Mouse (Mus musculus): Measurements from ENCODE around the gene Inha. TPM values are rescaled to one million over a fixed set of nuclear protein-coding genes. Genes with fewer than 3 reads are reported as not detected.

Inha gene
- polyA plus RNA-seq, 2 experiments: 10.5 to 64.2 TPM

DNA sequence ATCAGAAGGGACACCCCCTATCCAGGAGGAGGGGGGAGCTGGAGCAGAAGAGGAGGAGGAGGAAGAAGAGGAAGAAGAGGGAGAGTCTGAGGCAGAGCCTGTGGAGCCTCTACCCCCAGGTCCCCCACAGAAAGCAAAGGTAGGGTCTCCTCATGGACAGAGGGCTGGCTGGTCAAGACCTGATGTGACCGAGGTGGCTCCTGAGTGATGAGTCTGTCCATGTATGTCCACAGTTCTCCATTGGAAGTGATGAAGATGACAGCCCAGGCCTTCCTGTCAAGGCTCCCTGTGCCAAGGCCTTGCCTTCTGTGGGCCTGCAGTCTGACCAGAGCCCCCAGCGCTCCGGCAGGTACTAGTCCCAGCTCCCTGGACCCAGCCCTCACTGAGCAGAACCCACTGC is 41.2 kb downstream of the Inha start:
- Histone ChIP-seq H3K27me3 (ENCODE audit: control insufficient read depth, insufficient read depth, low read length) (no peaks in the 10 kb centered on the region), H3K4me1 (ENCODE audit: control insufficient read depth, insufficient read depth, low read length) (peaks cover 12% of the 10 kb centered on the region), H3K4me3 (replicated peaks; ENCODE audit: low read length) (no peak overlapping the region), H3K9me3 (ENCODE audit: control insufficient read depth, low read length) (0 out of 2 replicates have a peak, but pooled peaks cover 1% of the 10 kb centered on the region), H3K27ac (replicated peaks; ENCODE audit: low read depth, low read length) (no peak overlapping the region), H3K9ac (ENCODE audit: low read depth, low read length, severe bottlenecking) (no peak overlapping the region), H3K36me3 (ENCODE audit: control insufficient read depth, insufficient read depth, low read length) (peaks cover 53% of the 10 kb centered on the region), H3K4me2 (replicated peaks; ENCODE audit: low read depth, low read length, severe bottlenecking) (no peak overlapping the region)
- TF ChIP-seq POLR2A (IDR thresholded peaks at IDR 0.05; ENCODE audit: borderline replicate concordance, extremely low read depth, insufficient read depth, insufficient read length): no peak
- ATAC-seq (ENCODE audit: low FRiP score, low read depth): no peak
- 93% methylated on average over 3 of the region's 3 CpGs for whole genome bisulfite sequencing
- no peak for DNase-seq (ENCODE audit: low spot score)

DNA sequence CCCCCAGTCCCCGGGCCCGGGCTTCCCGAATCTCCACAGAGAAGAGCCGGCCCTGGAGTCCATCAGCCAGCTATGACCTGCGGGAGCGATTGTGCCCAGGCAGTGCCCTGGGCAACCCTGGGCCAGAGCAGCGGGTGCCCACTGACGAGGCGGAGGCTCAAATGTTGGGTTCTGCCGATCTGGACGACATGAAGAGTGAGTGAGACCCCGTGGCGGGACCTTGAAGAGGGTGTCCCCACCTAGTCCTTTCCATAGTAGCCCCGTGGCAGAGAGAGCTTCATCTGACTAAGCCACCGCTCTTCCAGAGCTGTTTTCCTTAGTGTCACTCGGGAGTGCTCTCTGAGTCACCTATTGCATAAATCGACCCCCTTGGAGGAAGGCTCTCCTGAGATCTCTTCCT is 42.0 kb downstream of the Inha start:
- Histone ChIP-seq H3K27me3 (ENCODE audit: control insufficient read depth, insufficient read depth, low read length) (no peaks in the 10 kb centered on the region), H3K36me3 (ENCODE audit: control insufficient read depth, insufficient read depth, low read length) (peaks cover 61% of the 10 kb centered on the region), H3K4me1 (ENCODE audit: control insufficient read depth, insufficient read depth, low read length) (peaks cover 12% of the 10 kb centered on the region), H3K9ac (ENCODE audit: low read depth, low read length, severe bottlenecking) (no peak overlapping the region), H3K27ac (replicated peaks; ENCODE audit: low read depth, low read length) (no peak overlapping the region), H3K9me3 (ENCODE audit: control insufficient read depth, low read length) (no peaks in the 10 kb centered on the region), H3K4me2 (replicated peaks; ENCODE audit: low read depth, low read length, severe bottlenecking) (no peak overlapping the region), H3K4me3 (replicated peaks; ENCODE audit: low read length) (no peak overlapping the region)
- 87% methylated on average over 17 of the region's 17 CpGs for WGBS
- no peak for ATAC-seq (ENCODE audit: low FRiP score, low read depth)
- TF ChIP-seq POLR2A (IDR thresholded peaks at IDR 0.05; ENCODE audit: borderline replicate concordance, extremely low read depth, insufficient read depth, insufficient read length): no peak
- no peak for DNase-seq (ENCODE audit: low spot score)

- peaks cover 68% of the 10 kb centered on the region for H3K36me3 ChIP-seq (ENCODE audit: control insufficient read depth, insufficient read depth, low read length)
- TF ChIP-seq POLR2A (IDR thresholded peaks at IDR 0.05; ENCODE audit: borderline replicate concordance, extremely low read depth, insufficient read depth, insufficient read length): no peak
- H3K9me3 ChIP-seq (ENCODE audit: control insufficient read depth, low read length): no peaks in the 10 kb centered on the region
These were observed 42.7 kb downstream of the Inha start for GRCm38 (mm10) chr1:75549289-75550279.

DNA sequence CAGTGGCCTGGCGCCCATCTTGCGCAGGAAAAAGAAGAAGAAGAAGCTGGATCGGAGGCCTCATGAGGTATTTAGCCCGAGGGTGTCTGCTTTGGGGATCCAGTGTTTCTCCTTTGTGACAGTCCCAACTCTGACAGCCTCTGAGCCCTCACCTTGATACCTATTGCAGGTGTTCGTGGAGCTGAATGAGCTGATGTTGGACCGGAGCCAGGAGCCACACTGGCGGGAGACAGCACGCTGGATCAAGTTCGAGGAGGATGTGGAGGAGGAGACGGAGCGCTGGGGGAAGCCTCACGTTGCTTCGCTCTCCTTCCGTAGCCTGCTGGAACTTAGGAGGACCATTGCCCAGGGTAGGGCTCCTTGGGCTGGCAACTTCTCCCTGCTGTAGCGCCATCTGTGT is 43.7 kb downstream of the Inha start:
- Histone ChIP-seq H3K4me2 (replicated peaks; ENCODE audit: low read depth, low read length, severe bottlenecking) (no peak overlapping the region), H3K9me3 (ENCODE audit: control insufficient read depth, low read length) (no peaks in the 10 kb centered on the region), H3K27me3 (ENCODE audit: control insufficient read depth, insufficient read depth, low read length) (no peaks in the 10 kb centered on the region), H3K27ac (replicated peaks; ENCODE audit: low read depth, low read length) (no peak overlapping the region), H3K4me3 (replicated peaks; ENCODE audit: low read length) (no peak overlapping the region), H3K36me3 (ENCODE audit: control insufficient read depth, insufficient read depth, low read length) (peaks cover 77% of the 10 kb centered on the region), H3K9ac (ENCODE audit: low read depth, low read length, severe bottlenecking) (no peak overlapping the region), H3K4me1 (ENCODE audit: control insufficient read depth, insufficient read depth, low read length) (peaks cover 12% of the 10 kb centered on the region)
- 78% methylated on average over 15 of the region's 15 CpGs for whole genome bisulfite sequencing
- DNase-seq (ENCODE audit: low spot score) (peak; percentile 42), ATAC-seq (ENCODE audit: low FRiP score, low read depth) (no peak)
- no peak for TF ChIP-seq POLR2A (IDR thresholded peaks at IDR 0.05; ENCODE audit: borderline replicate concordance, extremely low read depth, insufficient read depth, insufficient read length)

More at GRCm38 (mm10) chr1:75549289-75550279, 42.7 kb downstream of the Inha start:
- no peak overlapping the region for H3K4me2 ChIP-seq (replicated peaks; ENCODE audit: low read depth, low read length, severe bottlenecking)
- ATAC-seq (ENCODE audit: low FRiP score, low read depth) (no peak), DNase-seq (ENCODE audit: low spot score) (no peak)
- H3K9ac ChIP-seq (ENCODE audit: low read depth, low read length, severe bottlenecking): no peak overlapping the region
- 84% methylated on average over 17 of the region's 17 CpGs for WGBS
- H3K27ac ChIP-seq (replicated peaks; ENCODE audit: low read depth, low read length): no peak overlapping the region
- H3K4me3 ChIP-seq (replicated peaks; ENCODE audit: low read length): no peak overlapping the region
- H3K4me1 ChIP-seq (ENCODE audit: control insufficient read depth, insufficient read depth, low read length): peaks cover 12% of the 10 kb centered on the region
- no peaks in the 10 kb centered on the region for H3K27me3 ChIP-seq (ENCODE audit: control insufficient read depth, insufficient read depth, low read length)

DNA sequence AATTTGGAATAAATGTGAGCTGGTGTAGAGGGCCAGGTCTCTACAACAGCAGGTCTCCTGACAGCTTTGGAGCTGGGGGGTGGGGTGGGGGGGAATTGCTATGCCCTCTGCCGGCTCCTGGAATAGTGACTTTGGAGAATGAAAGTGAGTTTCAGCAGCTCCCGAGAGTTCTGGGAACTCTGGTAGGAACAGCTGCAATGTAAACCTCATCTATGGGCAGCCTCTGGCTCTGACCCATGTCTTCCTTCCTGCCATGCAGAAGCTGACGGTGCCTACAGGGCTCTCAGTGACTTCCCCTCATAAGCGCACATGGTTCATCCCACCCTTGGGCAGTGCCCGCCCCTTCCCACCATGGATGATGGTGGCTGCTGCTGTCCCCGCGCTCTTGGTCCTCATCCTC is 48.8 kb downstream of the Inha start:
- Histone ChIP-seq H3K9me3 (ENCODE audit: control insufficient read depth, low read length) (no peaks in the 10 kb centered on the region), H3K36me3 (ENCODE audit: control insufficient read depth, insufficient read depth, low read length) (peaks cover 72% of the 10 kb centered on the region), H3K27ac (replicated peaks; ENCODE audit: low read depth, low read length) (no peak overlapping the region), H3K9ac (ENCODE audit: low read depth, low read length, severe bottlenecking) (no peak overlapping the region), H3K4me3 (replicated peaks; ENCODE audit: low read length) (no peak overlapping the region), H3K4me1 (ENCODE audit: control insufficient read depth, insufficient read depth, low read length) (peaks cover 10% of the 10 kb centered on the region), H3K4me2 (replicated peaks; ENCODE audit: low read depth, low read length, severe bottlenecking) (no peak overlapping the region), H3K27me3 (ENCODE audit: control insufficient read depth, insufficient read depth, low read length) (no peaks in the 10 kb centered on the region)
- no peak for TF ChIP-seq POLR2A (IDR thresholded peaks at IDR 0.05; ENCODE audit: borderline replicate concordance, extremely low read depth, insufficient read depth, insufficient read length)
- DNase-seq (ENCODE audit: low spot score): no peak
- WGBS: 86% methylated on average over 7 of the region's 7 CpGs
- ATAC-seq (ENCODE audit: low FRiP score, low read depth): no peak
